Mouse (Mus musculus): ENCODE results near the gene Tex2.
A peak's percentile ranks its signal among the peaks of the same experiment; 100 is the strongest.

DNA sequence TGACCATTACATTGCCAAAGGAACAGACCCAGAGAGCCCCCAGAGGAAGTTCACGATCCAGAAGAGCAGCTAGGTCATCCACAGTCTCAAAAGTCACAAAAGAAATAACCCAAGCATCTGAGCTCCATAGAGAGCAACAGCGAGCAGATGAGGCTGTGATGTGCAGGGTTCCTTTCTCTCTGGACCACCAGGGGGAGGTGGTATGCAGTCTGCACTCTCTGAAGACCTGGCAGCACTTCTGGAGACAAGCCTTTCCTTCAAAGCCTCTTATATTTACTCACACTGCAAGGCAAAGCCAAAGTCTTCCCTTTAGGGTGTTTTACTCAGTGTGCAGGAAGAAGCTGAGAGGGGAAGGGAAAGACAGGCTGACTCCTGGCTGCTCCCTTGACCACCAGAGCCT is 100.1 kb downstream of the Tex2 start:
- TF ChIP-seq CTCF (IDR thresholded peaks at IDR 0.05; ENCODE audit: insufficient read depth, low read length): peak; percentile 60
- no peak for TF ChIP-seq POLR2A (IDR thresholded peaks at IDR 0.05; ENCODE audit: borderline replicate concordance, extremely low read depth, low read depth, low read length)

All from lung, adult 2 months (tissue).